Mouse (Mus musculus) liver, embryonic 14.5 days (tissue): ENCODE results near the gene Pou2af1.

Experiments used
- CTCF ChIP-seq: IDR thresholded peaks from 2 replicates; pipeline ENCODE4 v1.5.1; 2016; ENCODE audit warnings: antibody characterized with exemption, low read depth, control low read depth
- EP300 ChIP-seq: IDR thresholded peaks from 2 replicates; pipeline ENCODE4 v1.6.1; 2016; ENCODE audit warnings: antibody characterized with exemption, low read depth

DNA sequence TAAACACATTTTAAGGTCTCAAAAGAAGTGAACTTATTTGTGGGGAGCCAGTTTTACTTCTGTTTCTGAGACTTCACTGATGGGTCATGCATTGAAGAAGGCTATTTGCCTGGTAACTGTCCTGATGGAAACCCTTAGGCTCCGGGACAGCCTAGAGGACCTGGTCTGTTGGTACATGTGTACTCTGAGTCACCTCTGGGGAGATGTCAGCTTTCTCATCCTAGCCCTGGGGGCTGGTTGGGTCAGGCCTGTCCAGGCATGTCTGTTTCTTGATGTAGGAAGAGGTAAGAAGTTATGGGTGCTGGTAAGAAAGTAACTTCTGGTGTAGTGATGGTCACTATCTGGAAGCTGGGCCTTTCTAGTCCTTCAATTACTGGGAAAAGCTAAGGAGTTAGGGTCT lies 37.8 kb upstream of the Pou2af1 start:
- no peak for TF ChIP-seq CTCF
- TF ChIP-seq EP300, result no peak
